Mouse (Mus musculus): ENCODE data around the gene Stk32b.

Gene Stk32b

DNA sequence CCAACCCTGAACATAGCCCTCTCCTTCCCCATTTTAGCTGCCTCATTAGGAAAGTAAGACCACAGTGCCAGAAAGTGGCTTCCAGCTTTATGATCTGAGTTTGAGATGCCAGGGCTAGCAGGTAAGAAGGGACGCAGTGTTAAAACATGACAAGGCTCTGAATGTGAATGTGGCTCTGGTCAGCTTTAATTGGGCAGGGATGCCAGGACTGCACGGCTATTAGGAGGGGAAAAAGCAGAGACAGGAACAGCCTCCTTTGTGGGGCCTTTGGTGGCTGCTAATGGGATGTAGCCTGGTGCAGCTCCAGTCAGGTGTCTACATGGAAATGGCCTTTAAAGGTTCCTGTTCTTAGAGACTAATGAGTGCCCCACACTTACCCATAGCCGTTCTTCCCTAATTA is 52.0 kb downstream of the Stk32b start:
- no peak for DNase-seq (ENCODE audit: low spot score in 2 of 2)

DNA sequence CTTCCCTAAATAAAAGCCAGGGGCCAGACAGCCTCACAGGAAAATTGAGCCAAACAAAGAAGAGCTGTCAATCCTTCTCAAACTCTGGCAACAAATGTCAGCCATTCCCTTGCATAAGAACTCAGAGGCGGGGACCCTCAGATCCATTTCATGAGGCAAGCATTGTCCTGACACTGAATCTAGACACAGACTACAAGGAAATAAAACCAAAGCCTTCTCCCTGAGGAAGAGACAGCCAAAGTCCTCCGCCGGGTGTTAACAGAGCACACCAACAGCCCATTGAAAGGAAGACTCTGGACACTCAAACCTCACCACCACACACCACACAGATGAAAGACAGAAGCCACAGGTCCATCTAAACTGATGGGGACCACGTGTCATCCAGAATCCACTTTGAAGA is 57.8 kb downstream of the Stk32b start:
- no peak for DNase-seq (ENCODE audit: low spot score in 2 of 2)

DNA sequence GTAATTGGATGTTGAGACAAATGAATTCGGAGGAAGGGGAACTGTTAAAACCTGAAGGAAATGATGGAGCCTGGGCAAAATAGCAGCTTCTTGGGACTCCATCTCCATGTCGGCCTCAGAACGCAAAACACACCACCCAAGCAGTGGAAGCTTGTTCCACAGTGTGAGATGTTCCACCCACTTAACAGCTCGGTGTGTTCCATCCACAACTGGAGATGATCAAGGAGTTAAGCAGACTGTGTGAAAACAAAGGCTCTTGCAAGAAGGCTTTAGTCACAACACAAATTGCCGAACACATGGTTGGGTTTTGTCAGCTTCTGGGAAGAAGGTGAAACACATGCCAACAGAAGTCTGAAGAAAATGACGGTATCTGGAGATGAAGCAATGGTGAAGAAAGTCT is 59.2 kb downstream of the Stk32b start:
- DNase-seq (ENCODE audit: low spot score in 2 of 2): peak in 1 of 2 experiments; percentile 10

DNA sequence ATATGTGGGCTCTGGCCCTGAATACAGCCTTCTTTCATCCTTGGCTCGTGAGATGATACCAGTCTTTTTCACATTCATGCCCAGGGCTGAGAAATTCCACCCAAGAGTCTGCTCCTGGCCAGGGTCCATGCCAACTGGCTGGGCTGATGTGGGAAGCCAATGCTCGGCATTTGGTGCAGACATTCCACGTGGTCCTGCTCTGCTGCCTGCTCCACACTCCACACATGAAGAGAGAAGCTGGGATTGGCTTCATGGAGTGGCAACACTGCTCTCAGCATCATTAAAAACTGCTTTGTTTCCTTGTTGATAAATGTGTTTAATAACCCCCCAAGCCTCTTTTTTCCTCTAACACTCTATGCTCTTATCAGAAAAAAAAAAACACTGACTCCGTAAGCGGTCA is 61.8 kb downstream of the Stk32b start:
- DNase-seq (ENCODE audit: low spot score in 2 of 2): no peak

DNA sequence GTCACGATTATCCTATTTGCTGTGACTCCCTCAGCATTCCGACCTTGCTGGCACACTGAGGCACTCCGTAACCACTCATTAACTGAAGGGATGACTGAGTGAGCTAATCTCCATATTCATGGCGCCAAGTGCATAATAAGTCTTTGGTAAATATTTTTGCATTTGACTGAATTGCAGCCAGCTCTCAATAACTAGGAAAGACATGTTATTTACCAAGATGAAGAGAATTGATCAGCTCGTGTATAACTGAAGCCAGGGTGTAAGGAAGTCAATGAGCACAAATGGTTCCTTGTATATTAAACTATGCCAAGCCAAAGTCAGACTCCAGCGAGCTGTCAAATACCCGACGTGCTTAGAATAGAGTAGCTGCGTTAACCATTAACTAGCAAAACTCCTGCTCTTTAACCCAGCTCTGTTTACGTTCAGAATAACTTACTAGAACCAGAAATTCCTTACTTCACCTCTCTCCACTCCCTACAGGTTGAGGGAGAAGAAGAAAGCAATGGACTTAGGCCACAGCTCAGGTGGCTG is 66.2 kb downstream of the Stk32b start:
- no peak for DNase-seq (ENCODE audit: low spot score in 2 of 2)

DNA sequence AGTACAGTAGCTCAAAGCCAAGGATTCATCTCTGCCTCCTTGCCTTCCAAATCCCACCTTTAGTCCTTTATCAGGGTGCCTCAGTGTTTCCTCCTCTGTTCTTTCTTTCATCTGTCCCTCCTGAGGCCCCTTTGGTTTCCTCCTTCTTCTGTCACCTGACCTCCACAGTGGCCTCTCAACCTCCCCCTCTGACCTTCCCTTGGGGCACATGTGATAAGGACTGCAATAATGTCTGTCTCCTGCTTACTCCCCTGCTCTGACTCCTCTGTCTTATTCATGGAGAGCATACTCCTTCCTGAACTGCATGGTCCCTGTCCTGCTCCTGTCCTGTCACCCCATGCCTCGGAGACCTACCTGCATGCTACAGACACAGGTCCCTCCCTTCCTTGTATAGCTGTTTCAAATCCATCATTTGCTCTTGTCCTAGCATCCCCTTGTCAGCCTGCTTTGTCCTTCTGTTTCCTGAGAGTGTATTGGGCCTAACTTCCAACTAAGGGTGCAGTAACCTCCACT is 66.8 kb downstream of the Stk32b start:
- DNase-seq (ENCODE audit: low spot score in 2 of 2): no peak

DNA sequence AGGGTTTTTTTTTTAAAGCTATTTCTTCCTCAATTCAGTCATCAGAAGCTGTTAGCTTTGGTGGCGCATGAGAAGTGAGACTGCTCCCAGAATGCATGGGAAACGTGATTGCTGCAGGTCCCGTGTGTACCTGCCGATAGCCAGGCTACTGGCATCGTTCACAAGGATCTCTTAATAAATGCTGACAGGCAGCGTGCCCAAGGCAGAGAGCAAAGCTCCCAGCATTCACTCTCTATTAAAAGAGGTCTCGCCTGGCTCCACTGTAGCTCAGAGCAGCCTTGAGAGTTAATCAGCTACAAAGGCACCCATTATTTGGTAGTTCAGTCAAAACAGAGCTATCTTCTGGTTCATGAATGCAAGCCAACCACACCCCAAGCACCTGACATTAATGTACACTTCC is 72.9 kb downstream of the Stk32b start:
- no peak for DNase-seq (ENCODE audit: low spot score in 2 of 2)

DNA sequence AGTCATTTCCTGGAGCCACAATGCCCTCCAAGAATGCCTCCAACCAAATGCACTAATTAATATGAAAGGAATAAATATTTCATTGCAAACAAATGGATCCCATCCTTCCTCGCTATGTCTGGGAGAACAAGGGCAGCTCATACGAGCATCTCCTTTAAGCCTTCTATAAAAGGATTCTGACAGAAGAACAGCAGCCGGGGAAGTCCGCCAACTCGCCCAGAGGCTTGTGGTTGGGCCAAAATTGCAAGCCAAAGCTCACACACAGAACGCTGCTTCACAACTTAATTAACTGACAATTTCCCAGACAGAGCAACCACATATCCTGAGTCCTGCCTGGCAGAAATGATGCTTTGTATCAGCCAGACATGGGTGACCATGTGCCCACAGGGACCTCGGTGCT is 74.5 kb downstream of the Stk32b start:
- DNase-seq (ENCODE audit: low spot score in 2 of 2): no peak

DNA sequence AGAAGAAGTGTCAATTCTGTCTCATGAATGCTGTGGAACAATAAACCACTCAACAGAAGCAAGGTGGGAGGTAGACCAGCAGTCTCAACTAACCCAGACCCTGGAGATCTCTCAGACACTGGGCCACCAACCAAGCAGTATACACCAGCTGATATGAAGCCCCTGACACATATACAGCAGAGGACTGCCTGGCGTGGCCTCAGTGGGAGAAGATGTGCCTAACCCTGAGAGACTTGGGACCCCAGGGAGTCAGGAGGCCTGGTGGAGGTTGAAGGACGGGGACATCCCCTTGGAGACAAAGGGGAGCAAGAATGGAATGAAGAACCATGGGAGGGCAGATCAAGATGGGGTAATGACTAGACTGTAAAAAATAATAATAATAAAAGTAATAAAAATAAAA is 82.2 kb downstream of the Stk32b start:
- no peak for DNase-seq (ENCODE audit: low spot score in 2 of 2)

DNA sequence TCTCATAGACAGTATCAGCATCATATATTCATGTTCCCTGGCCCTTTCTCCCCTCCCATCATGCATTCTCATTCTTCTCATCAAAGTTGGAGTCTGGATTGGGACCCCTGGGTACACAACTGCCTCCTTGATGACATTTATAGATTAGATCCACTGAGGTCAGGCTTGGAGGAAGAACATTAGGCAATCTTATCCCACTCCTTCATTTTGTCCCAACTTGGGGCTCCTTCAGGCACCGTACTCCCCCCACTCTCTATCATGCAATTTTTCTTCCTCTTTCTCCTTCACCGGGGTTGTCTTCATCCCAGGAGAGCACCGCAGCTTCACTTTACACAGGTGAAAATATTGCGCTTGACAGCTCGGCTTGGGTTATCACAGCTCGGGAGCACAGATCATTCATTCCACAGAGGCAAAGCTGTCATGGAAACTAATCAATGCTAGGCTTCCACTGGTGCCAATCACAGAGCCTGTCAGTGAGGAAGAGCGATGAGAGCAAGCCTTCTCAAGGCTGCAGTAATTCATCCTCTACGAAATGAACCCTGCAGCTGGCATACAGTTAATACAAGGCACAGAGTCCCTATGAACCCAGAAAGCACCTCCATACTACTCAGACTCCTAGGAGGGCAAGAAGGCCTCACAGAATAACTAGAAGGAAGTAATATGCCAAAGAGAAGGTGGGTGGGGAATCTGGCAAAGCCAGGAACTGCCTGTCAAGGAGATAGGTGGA is 89.4 kb downstream of the Stk32b start:
- no peak for DNase-seq (ENCODE audit: low spot score in 2 of 2)

DNA sequence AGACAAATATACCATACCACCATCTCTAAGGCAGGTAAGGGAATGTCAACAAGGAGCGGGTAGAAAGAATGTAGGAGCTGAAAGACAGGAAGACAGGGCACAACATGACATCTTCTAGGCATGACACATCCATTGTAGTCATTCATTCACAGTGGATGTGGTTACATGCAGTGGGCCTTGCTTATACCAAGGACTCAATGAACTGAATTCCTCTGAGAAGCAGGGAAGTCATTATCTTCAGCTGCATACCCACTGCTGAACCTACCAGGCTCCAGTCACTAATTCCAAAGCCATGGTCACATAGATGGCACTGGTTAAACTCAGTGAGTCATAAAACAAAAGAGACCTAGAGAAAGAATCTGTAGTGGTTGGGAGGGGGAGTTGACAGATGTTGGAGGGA is 105.1 kb downstream of the Stk32b start:
- no peak for DNase-seq (ENCODE audit: low spot score in 2 of 2)

DNA sequence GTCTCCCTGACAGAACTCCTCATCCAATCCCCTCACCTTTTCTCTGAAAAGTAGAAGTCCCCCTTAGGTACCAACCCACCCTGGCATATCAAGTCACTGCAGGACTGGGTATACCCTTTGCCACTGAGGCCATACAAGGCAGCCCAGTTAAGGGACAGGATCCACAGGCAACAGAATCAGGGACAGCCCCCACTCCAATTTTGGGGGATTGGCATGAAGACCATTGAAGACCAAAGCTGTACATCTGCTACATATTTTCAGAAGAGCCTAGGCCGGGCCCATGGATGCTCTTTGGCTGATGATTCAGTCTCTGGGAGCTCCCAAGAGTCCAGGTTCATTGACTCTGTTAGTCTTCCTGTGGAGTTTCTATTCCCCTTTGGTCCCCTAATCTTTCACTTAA is 117.4 kb downstream of the Stk32b start:
- no peak for DNase-seq (ENCODE audit: low spot score in 2 of 2)

DNA sequence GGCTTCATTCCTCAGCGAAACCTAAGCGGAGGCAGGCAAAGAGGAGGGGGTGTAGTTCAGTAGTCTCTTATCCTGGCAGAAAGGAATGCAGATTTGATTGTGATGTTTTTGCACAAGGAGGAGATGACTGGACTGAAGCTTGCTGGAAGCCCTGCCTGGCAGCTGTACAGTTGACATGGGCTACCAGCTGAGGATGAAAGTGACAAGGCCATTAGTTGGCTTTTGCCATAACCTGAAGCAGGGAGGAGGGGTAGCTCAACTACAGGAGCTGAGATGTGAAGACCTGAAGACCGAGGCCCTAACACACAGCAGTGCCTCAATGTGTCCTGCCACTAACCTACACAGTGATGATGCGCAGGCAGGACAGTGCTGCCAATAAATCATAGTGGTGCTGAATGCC is 118.7 kb downstream of the Stk32b start:
- DNase-seq (ENCODE audit: low spot score in 2 of 2): no peak

DNA sequence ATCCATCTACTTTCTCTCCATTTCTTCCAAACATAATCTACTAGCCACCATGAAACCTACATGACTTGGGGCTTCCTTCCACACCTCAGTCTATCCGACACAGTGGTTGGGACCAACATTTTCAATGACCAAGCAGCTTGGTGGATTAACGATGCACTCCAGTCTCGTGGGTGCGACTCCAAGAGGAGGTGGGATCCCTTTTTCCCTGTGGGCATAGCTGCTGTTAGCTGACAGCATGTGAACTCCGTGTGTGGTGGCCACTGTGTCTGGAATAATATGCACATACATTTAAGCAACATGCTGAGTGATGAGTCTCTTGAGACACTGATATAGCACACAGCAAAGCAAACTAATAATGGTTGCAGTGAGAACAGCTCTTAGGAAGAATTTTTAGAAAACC is 124.6 kb downstream of the Stk32b start:
- no peak for DNase-seq (ENCODE audit: low spot score in 2 of 2)

DNA sequence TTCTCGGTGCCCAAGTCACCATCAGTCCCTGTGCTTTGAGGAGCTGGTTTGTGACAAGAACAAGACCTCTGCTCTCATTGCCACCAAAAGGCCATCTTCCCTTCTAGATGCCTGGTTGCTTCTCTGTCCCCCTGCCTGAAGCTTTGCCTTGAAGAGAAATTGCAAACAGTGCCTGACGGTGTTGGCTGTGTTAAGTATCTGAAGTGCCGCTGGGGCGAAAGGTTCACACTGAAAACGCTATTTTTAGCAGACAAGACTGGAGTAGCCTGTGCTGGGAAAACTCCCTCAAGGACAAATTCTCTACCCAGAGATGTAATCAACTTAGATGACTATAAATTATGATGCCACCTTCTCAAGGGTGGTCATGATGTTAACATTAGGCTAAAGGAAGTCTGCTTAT is 129.1 kb downstream of the Stk32b start:
- DNase-seq (ENCODE audit: low spot score in 2 of 2): no peak

DNA sequence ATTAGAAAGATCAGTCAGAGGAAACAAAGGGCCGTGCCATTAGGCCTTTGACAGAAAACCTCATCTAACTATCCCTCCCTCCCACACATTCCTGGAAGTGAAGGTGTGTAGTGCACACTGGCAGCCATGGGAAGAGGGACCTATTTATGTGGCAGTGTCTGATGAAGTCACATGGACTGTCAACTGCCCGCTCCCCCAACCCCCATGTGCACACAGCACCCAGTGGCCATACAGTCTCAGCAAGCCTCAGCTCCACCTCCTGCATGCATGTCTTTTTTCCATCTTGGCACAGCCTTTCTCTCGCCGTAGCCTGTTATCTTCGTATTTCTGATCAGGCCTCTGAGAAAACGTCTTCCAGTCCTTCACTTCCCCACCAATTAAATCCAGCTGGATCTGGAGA is 130.9 kb downstream of the Stk32b start:
- no peak for DNase-seq (ENCODE audit: low spot score in 2 of 2)

DNA sequence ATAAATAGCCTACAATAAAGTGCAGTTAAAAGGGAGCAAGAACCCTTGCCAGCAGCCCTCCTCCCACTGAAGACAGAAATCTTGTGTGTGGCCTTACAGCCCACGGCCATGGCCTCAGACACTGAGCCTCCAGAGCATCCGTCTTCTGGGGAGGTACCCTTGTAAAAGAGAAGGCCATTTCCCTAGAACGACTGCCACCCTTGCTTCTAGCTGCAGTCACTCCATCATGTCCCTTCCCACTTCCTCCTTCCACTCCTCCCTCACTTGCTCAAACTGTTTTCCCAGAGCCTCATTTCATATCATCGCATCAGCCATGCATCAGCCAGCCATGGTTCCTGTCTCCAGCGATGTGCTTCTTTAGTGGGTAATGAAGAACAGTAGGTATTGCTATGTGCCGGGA is 141.5 kb downstream of the Stk32b start:
- DNase-seq (ENCODE audit: low spot score in 2 of 2): no peak

DNA sequence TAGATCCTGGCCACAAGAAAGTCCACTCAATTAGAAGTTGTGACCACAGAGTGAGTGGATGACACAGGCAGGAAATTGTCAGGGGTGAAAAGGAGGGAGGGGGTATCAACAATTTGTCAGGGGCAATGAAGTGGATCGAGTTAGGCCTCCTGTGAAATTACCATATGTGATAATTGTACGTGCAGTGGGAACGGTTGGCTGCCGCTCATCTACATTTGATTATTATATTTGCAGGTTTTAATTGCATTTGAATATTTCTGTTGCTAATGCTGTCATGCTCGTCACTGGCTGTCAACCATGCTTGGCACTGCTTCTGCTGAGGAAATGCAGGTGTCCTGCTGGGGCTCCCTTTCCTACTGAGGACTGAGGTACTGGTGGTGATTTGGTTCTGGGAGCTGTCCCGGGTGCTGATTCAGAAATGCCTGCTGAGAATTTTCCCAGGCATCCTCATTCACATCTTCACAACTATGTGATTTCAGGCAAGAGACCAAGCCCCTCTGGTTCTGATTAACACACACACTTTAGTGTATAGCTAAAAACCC is 159.6 kb downstream of the Stk32b start:
- no peak for DNase-seq (ENCODE audit: low spot score in 2 of 2)

DNA sequence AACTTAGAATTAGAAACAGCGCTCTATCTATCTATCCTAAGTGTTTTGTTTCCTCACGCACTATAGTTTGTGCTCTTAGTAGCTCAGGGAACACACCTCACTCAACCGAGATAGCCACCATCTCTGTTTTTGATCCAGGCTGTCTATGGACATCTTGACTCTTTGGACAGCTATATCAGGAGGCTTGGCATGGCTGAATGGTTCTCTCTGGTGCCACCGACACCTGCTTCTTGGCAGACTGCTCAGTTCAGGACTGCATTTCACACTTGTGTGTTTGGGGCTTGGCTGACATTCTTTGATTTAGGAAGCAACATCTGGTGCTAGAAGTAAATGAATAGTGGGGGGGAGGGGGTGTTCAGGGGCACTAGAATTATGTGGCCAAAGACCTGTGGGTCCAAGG is 162.7 kb downstream of the Stk32b start:
- no peak for DNase-seq (ENCODE audit: low spot score in 2 of 2)

DNA sequence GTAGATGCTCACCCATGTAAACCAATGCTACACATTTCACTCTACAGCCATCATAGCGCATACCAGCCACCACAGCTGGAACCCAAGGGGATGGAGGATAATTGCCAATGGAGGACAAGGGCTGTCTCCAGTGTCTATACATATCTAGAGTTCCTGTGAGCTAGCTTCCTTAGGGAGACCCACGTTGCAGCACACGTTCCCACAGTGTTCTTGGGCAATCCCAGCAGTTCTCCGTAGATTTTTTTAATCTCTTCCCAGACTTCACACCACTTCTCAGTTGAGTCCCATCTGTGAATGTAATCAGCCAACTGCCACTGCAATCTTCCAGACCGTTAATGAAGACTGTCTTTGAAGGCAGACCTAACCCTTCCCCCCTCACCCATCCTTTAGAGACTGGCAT is 165.3 kb downstream of the Stk32b start:
- DNase-seq (ENCODE audit: low spot score in 2 of 2): no peak

DNA sequence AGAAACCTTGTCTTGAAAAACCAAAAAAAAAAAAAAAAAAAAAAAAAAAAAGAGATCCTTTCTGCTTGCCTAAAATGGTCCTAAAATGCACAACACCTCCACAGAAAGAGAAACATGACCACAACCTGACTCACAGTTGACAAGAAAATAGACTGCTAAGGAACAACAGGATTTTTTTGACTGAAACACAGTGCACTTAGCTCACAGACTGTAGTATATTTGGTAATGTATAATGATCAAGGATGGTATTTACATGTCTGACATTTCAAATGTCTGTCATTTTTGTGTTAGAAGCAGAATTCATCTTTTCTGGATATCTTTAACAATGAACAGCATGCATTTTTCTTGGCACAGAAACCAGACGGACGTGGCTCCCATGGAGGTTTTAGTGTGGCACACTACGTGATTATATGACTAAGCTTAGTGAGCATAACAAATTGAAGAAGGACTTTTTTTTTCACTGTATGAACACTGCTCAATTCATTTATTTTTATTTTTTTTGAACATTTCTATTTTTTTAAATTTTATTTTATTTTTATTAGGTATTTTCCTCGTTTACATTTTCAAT is 181.2 kb downstream of the Stk32b start:
- DNase-seq (ENCODE audit: low spot score in 2 of 2): no peak

DNA sequence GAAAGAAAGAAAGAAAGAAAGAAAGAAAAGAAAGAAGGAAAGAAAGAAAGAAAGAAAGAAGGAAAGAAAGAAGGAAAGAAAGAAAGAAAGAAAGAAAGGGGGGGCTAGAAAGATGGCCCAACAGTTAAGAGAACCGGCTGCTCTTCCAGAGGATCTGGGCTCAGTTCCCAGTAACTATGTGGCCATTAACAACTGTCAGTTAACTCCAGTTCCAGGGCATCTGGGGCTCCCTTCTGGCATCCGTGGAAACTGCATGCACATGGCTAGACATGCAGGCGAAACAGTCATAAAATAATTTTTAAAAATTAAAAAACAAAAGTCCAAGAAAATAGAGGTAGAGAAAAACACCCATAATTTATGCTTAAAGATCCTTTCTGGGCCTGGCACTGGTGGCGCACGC is 181.7 kb downstream of the Stk32b start:
- DNase-seq (ENCODE audit: low spot score in 2 of 2): no peak

DNA sequence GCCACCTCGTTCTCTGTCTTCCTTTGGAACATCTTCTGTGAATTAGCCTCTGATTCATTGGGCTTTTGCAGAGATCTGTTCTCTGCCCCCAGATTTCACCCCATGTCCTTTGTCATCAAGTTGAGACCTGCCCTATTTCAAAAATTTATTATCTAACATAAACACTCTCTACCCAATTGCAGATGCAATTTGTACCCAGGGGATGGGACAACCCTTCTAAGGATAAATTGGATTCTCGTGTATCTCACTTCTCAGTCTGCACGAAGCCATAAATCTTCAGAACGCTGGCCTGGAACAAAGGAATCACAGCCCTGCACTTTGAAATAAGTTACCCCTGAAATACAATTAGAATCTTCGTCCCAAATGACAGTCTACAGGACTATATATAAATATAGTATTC is 191.6 kb downstream of the Stk32b start:
- DNase-seq (ENCODE audit: low spot score in 2 of 2): no peak

All from frontal cortex, postnatal 10 days (tissue).